Mouse (Mus musculus) heart, embryonic 15.5 days (tissue): ENCODE results near the gene Elfn1. TPM values are rescaled to one million over a fixed set of nuclear protein-coding genes. Genes with fewer than 3 reads are reported as not detected.
A peak's percentile ranks its signal among the peaks of the same experiment; 100 is the strongest.

Experiments used
- ATAC-seq: fragments of 200-750 bp; cut with Nextera tagmentation; replicated peaks from 2 replicates; pipeline ENCODE4 v1.8.0; 2017; ENCODE audit warnings: low read depth, moderate TSS enrichment; ENCODE audit not compliant: insufficient number of reproducible peaks, insufficient read depth, low FRiP score
- H3K27ac ChIP-seq: fragments of 300-500 bp; sonication (generic); 2 replicates; pipeline ENCODE4 v1.5.1; 2015; ENCODE audit warnings: mild to moderate bottlenecking, inconsistent platforms
- H3K27me3 ChIP-seq: fragments of 300-500 bp; sonication (generic); 2 replicates; pipeline ENCODE4 v1.6.1; 2015; ENCODE audit warnings: inconsistent platforms
- H3K36me3 ChIP-seq: fragments of 300-500 bp; sonication (generic); 2 replicates; pipeline ENCODE4 v1.6.1; 2015; ENCODE audit warnings: mild to moderate bottlenecking, inconsistent platforms
- H3K4me1 ChIP-seq: fragments of 300-500 bp; sonication (generic); replicated peaks from 2 replicates; pipeline ENCODE4 v1.6.1; 2015; ENCODE audit warnings: inconsistent platforms
- H3K4me2 ChIP-seq: fragments of 300-500 bp; sonication (generic); 2 replicates; pipeline ENCODE4 v1.6.1; 2015; ENCODE audit warnings: inconsistent platforms, mild to moderate bottlenecking, moderate library complexity
- H3K4me3 ChIP-seq: fragments of 300-500 bp; sonication (generic); 2 replicates; pipeline ENCODE4 v1.5.1; 2015; ENCODE audit warnings: mild to moderate bottlenecking, inconsistent platforms
- H3K9ac ChIP-seq: fragments of 300-500 bp; sonication (generic); 2 replicates; pipeline ENCODE4 v1.6.1; 2015; ENCODE audit warnings: mild to moderate bottlenecking, inconsistent platforms
- H3K9me3 ChIP-seq: fragments of 300-500 bp; sonication (generic); replicated peaks from 2 replicates; pipeline ENCODE4 v1.6.1; 2016; ENCODE audit warnings: inconsistent platforms
- WGBS: fragments of 180-500 bp; shearing (Covaris S2); methylation state at CpG from one replicate; pipeline ENCODE4 v1.1.7; 2015; ENCODE audit warnings: mixed read lengths; 5-methylcytosine and 5-hydroxymethylcytosine counted together
- polyA plus RNA-seq: library from polyadenylated mRNA; unstranded; fragments of >200 nt; fragmentation: Nextera tagmentation; extraction: Ambion mirVana; gene quantifications from 2 replicates; pipeline ENCODE4 v1.2.1, GENCODE M21; 2015

Gene Elfn1
- polyA plus RNA-seq, 1 experiment from 2014 or later = 0.10 TPM

DNA sequence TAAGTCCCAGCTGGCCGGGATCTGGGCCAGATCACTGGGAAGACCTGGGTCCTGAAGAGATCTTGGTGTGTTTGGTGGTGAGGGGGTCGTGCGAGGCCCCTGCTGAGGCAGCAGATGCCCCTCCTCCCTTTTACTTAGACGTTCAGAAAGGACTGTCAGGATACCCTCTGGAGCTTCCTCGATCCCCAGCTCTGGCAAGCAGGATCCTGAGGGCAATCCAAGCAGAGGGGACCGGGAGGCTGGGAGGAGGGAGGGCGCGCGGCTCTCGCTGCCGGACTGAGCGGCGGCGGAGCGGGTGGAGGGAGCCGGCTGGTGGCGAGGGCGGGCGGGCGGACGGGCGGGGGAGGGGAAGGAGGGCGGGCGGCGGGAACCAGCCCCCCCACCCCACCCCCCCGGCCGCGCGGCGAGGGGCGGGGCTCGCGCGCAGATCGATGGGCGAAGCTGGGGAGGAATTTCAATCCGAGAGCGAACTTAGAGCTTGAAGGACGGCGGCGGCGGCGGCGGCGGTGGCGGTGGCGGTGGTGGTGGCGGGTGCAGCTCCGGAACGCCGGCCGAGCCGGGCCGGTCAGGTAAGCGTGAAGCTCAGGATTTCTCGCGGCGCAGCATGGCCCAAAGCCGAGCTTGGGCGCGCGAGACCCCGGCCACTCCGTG, 4.5 kb downstream of the Elfn1 start:
- no peak for ATAC-seq
- H3K9ac ChIP-seq = peak overlapping the region; percentile 38

DNA sequence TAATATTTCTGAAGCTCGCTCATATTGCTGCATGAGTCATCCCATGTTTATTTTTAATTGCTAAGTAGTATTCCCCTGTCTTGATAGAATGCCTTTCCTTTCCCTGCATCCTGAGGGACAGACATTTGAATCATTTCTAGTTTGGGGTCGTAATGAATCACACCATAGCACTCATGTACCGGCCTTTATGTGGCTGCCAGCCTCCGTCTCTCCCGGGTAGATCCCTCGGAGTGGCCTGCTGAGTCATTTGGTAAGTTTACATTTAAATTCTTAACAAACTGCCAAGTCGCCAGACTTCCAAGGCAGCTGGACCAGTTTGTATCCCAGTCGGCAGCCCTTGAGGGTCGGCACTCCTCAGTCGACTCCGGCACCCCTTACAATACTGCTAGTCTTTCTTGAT, 13.9 kb downstream of the Elfn1 start:
- Histone ChIP-seq H3K4me2 (no peak overlapping the region), H3K9ac (no peak overlapping the region), H3K36me3 (no peaks in the 10 kb centered on the region), H3K27me3 (peaks cover 31% of the 10 kb centered on the region), H3K4me1 (no peaks in the 10 kb centered on the region), H3K4me3 (no peak overlapping the region), H3K27ac (no peak overlapping the region), H3K9me3 (no peaks in the 10 kb centered on the region)
- ATAC-seq = no peak
- 61% methylated on average over 11 of the region's 11 CpGs for WGBS

More for the DNA sequence above, 4.5 kb downstream of the Elfn1 start:
- Histone ChIP-seq H3K4me3 (peak overlapping the region; percentile 49), H3K4me1 (peaks cover 49% of the 10 kb centered on the region), H3K27ac (no peak overlapping the region), H3K4me2 (peak overlapping the region; percentile 83), H3K27me3 (peaks cover 100% of the 10 kb centered on the region), H3K9me3 (no peaks in the 10 kb centered on the region), H3K36me3 (no peaks in the 10 kb centered on the region)
- 1% methylated on average over 40 of the region's 64 CpGs for WGBS

DNA sequence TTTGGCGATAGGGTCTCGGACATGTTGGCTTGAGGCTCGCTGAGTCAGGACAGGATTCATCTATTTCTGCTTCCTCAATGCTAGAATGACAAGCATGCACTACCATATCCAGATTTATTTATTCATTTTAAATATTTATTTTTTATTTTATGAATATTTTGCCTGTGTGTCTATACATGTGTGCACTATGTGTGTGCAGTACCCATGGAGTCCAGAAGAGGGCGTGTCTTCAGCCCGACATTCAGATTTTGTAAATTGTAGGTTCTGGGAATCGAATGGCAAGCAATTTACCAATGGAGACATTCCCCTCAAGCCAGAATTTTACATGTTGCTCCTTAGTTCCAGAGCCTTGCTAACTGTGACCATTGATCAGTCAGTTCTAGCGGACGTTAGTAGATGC, 16.1 kb downstream of the Elfn1 start:
- H3K36me3 ChIP-seq = no peaks in the 10 kb centered on the region
- ATAC-seq = no peak
- no peak overlapping the region for H3K4me2 ChIP-seq
- 85% methylated on average over 8 of the region's 8 CpGs for WGBS
- H3K27me3 ChIP-seq = peaks cover 12% of the 10 kb centered on the region
- no peak overlapping the region for H3K27ac ChIP-seq
- H3K4me3 ChIP-seq = no peak overlapping the region
- H3K9me3 ChIP-seq = no peaks in the 10 kb centered on the region
- H3K4me1 ChIP-seq = no peaks in the 10 kb centered on the region
- no peak overlapping the region for H3K9ac ChIP-seq

DNA sequence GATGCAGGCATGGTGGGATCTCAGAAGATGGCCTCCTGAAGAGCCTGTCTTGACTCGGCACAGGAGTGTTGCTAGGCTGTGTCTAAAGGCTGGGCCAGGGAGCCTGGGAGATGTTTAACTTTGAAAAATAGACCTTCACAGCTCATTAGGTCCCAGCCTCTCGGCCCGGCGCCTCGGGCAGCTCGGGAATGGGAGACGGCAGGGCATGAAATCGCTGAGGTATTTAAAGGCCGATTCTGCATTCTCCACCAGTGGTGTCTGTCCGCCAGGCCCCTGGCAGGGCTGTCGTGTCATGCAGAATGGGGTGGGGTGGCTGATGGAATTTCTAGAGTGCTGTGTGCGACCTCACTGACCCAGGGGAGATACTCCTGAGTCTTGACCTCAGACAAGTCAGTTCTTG, 22.4 kb downstream of the Elfn1 start:
- Histone ChIP-seq H3K27me3 (peaks cover 34% of the 10 kb centered on the region), H3K27ac (no peak overlapping the region), H3K4me2 (no peak overlapping the region), H3K4me3 (no peak overlapping the region), H3K9me3 (no peaks in the 10 kb centered on the region), H3K4me1 (peaks cover 23% of the 10 kb centered on the region), H3K9ac (no peak overlapping the region), H3K36me3 (no peaks in the 10 kb centered on the region)
- no peak for ATAC-seq
- 70% methylated on average over 12 of the region's 12 CpGs for WGBS

DNA sequence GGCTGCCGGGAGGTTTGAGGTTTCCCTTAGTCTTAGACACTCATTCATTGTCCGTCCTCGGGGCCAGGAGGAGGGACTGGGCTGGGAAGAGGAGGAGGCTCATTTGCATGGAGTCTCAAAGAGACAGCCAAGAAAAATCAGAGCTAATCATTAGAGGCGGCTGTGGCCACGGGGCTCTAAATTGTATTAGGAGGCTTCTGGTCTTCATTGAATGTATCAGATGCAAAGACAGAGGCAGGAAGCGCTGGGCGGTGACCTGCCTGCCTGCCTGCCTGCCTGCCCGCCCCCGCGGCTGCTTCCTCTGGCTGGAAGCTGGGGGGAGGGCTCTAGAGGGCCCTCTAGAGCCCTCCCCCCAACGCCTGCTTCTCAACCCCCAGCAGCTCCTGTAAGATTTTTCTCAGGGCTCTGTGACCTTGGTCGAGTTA, 23.2 kb downstream of the Elfn1 start:
- Histone ChIP-seq H3K27me3 (peaks cover 42% of the 10 kb centered on the region), H3K9me3 (no peaks in the 10 kb centered on the region), H3K9ac (no peak overlapping the region), H3K4me3 (no peak overlapping the region; the same call in 1 of the 2 replicates), H3K4me2 (peak overlapping the region; percentile 36), H3K27ac (no peak overlapping the region), H3K36me3 (no peaks in the 10 kb centered on the region), H3K4me1 (peaks cover 23% of the 10 kb centered on the region)
- 2% methylated on average over 12 of the region's 12 CpGs for WGBS
- ATAC-seq = peak; percentile 55

DNA sequence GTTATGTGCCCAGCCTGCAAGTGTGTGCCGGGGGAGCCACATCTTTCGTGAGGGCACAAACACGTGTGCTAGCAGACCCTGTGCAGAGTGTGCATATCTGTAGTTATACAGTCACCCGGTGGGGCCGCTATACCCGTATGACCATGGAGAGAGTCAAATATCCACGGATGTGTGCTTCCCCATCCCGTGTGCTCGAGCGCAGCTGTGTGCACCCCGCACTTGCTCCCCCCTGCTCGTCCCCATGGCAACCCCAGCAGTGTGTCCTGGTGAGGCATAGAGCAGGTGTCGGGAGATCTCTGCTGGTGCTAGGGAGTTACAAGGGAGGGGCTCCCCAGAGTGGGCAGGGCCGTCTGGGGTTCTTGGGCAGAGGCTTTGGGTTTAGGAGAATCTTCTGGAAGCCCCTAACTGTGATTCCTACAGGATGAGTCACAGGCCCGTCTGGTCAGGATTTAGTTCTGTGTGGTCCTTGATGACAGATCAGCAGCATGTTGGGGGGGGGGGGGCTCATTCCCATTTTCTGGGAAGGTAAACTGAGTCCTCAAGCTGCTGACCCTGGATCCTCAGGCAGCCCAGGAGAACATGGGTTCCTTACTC, 24.3 kb downstream of the Elfn1 start:
- no peak overlapping the region for H3K9ac ChIP-seq
- no peak overlapping the region for H3K27ac ChIP-seq
- no peak overlapping the region for H3K4me3 ChIP-seq
- no peak for ATAC-seq
- 32% methylated on average over 15 of the region's 15 CpGs for WGBS
- H3K4me2 ChIP-seq = no peak overlapping the region
- peaks cover 48% of the 10 kb centered on the region for H3K27me3 ChIP-seq
- H3K9me3 ChIP-seq = no peaks in the 10 kb centered on the region
- H3K4me1 ChIP-seq = peaks cover 23% of the 10 kb centered on the region
- no peaks in the 10 kb centered on the region for H3K36me3 ChIP-seq

DNA sequence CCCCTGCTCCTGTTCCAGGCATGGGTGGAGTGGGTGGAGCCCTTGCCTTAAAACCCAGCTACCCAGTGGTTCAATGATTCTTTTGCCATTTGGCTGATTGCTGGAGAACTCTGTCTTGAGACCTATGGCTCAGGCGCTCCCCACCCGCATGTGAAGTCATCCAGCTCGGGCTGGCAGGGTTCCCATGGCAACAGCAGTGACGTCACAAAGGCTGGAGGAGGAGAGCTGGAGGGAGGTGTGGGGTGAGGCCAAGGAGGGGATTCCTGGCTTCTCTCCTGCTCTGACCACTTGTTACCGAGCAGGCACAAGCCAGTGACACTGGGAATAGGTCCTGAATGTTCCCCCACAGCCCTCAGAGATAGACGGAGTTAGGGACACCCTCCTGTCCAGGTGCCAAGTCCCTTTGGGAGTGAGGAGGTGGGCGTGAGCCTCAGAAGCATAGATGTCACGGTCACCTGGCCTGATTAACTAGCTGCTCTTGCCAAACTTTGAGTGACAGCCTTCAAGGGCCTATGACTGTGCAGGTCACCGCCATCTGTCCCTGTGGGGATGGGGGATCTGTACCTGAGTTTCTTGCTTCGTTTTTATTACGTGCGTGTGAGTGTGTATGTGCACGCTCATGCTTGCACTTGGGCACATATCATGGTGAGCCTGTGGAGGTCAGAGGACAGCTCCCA, 25.0 kb downstream of the Elfn1 start:
- Histone ChIP-seq H3K27ac (no peak overlapping the region), H3K4me3 (no peak overlapping the region), H3K27me3 (peaks cover 48% of the 10 kb centered on the region), H3K4me2 (no peak overlapping the region), H3K4me1 (peaks cover 23% of the 10 kb centered on the region), H3K36me3 (no peaks in the 10 kb centered on the region), H3K9ac (no peak overlapping the region), H3K9me3 (no peaks in the 10 kb centered on the region)
- peak; percentile 48; the same call in 1 of the 2 replicates for ATAC-seq
- WGBS = 38% methylated on average over 13 of the region's 13 CpGs

DNA sequence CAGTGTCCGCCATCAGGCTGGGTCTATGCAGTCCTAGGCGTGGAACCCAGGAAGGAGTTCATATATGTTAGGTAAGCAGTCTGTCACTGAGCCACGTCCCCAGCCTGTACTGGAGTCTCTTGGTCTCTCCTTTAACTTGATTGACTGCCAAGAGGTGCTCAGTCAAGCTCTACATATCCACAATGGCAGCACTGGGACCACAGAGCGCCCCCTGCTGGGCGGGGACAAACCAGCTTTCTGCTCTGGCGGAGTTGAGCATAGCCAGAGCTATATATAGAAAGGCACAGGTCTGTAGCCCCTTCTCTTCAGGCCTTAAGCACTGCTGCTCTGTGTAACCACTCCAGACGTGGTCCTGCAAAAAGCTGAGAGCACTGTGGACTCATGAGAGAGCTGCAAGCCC, 25.7 kb downstream of the Elfn1 start:
- 40% methylated on average over 7 of the region's 7 CpGs for WGBS
- peaks cover 48% of the 10 kb centered on the region for H3K27me3 ChIP-seq
- peaks cover 23% of the 10 kb centered on the region for H3K4me1 ChIP-seq
- no peaks in the 10 kb centered on the region for H3K36me3 ChIP-seq
- no peak overlapping the region for H3K4me2 ChIP-seq
- no peak overlapping the region for H3K4me3 ChIP-seq
- H3K9me3 ChIP-seq = no peaks in the 10 kb centered on the region
- ATAC-seq = no peak
- H3K27ac ChIP-seq = no peak overlapping the region
- H3K9ac ChIP-seq = no peak overlapping the region

DNA sequence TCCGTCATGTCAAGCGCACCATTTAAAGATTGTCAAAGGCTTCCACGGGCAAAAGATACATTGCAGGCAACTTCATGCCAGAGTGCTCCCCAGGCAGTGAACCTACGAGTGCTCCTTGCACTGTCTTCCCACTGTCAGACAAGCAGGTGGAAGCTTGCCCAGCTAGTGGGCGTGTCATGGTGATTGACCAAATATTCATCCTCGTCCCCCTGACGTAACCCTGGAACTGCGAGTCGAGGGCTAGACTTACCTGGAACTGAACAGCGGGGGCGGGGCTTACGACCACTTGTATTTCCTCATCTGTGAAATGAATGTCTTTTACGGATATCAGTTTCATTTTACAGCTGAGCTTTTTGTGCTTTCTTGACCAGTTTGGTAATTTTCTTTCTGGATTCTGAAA, 28.7 kb downstream of the Elfn1 start:
- no peak overlapping the region for H3K4me2 ChIP-seq
- no peaks in the 10 kb centered on the region for H3K9me3 ChIP-seq
- H3K27ac ChIP-seq = no peak overlapping the region
- 74% methylated on average over 13 of the region's 13 CpGs for WGBS
- H3K9ac ChIP-seq = no peak overlapping the region
- no peak overlapping the region for H3K4me3 ChIP-seq
- peaks cover 42% of the 10 kb centered on the region for H3K27me3 ChIP-seq
- H3K36me3 ChIP-seq = no peaks in the 10 kb centered on the region
- no peak for ATAC-seq
- H3K4me1 ChIP-seq = peaks cover 13% of the 10 kb centered on the region

DNA sequence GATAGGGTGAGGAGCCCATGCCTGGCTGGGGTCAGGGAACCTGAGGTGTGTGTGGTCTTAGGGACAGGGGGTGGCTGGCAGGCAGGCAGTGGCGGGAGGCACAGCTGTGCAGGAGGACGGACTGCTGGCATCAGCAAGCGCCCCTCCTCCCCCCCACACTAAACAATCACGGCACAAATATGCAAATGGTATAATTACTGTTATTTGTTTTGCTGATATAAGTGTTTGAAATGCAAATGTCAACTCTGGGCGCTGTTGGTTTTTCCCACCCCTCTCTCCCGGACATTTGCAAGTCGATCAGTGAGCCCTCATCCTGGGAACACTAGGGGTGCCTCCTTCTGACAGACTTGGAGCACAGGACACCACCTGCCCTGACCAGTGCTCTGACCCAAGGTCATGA, 37.0 kb downstream of the Elfn1 start:
- WGBS = 33% methylated on average over 7 of the region's 7 CpGs
- H3K36me3 ChIP-seq = no peaks in the 10 kb centered on the region

DNA sequence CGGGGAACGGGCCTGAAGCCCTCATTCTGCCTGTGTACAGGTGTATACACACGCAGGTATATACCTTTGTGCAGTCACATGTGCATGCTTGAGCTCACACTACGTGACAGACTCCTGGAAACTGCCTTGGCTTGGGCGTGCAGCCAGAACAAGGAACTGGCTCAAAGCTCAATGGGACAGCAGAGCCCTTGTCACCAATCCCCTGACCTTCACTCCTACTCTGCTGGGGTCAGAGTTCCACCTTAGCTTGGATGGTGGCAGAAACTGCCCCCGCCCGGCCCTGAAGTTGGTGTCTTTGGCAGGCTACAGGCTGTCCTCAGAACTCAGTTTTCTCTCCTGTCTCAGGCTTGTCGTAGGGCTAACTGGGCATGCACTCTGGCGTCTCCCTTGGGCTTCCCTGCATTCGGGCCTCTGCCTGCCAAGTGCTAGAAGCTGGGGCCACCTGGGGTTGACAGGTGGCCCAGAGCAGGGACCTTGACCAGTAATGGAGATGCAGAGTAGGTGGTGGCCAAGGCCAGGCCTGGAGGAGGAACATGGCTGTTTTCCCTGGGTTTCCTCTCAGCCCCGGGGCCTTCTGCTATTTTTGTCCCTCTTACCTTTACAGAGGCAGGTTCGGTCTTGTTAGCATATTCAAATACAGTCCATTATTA, 38.1 kb downstream of the Elfn1 start:
- Histone ChIP-seq H3K4me3 (no peak overlapping the region), H3K36me3 (no peaks in the 10 kb centered on the region), H3K9ac (no peak overlapping the region), H3K4me1 (no peaks in the 10 kb centered on the region), H3K9me3 (no peaks in the 10 kb centered on the region), H3K4me2 (no peak overlapping the region), H3K27me3 (peaks cover 13% of the 10 kb centered on the region; the same call in 1 of the 2 replicates), H3K27ac (no peak overlapping the region)
- ATAC-seq = no peak
- WGBS = 61% methylated on average over 12 of the region's 12 CpGs

More for the DNA sequence above, 37.0 kb downstream of the Elfn1 start:
- Histone ChIP-seq H3K4me2 (no peak overlapping the region), H3K27me3 (peaks cover 13% of the 10 kb centered on the region; the same call in 1 of the 2 replicates), H3K9ac (no peak overlapping the region), H3K4me1 (no peaks in the 10 kb centered on the region), H3K27ac (no peak overlapping the region), H3K9me3 (no peaks in the 10 kb centered on the region), H3K4me3 (no peak overlapping the region)
- no peak for ATAC-seq
